Mouse (Mus musculus) left cerebral cortex, adult 18-20 months (tissue): ENCODE data around the gene Bfsp2. TPM values are rescaled to one million over a fixed set of nuclear protein-coding genes. Genes with fewer than 3 reads are reported as not detected.
A peak's percentile ranks its signal among the peaks of the same experiment; 100 is the strongest.

ENCODE experiments used
- DNase-seq, 2 experiments: peaks; one replicate each; pipeline ENCODE4 v3.0.0; 2021 to 2022; ENCODE audit warnings: low spot score in 2 of 2, mixed read lengths in 1 of 2
- long read RNA-seq, 2 experiments: library from polyadenylated mRNA; stranded (forward); transcript quantifications; one replicate each; pipeline ENCODE4 v2.0.0; 2021
- total RNA-seq, 2 experiments: library from RNA; stranded (reverse); gene quantifications; 2 replicates each; pipeline ENCODE4 v1.2.3; 2021

Gene Bfsp2
- 1 to 10 TPM; 2.9 to 3.8 TPM for total RNA-seq
- long read RNA-seq, experiment 1, transcript Bfsp2-201 (7 exons, 1,662 nt) = major isoform, 6 of 7 reads
- long read RNA-seq, experiment 1, partial matches to known transcripts = 1 of 7 reads
- long read RNA-seq, experiment 1, other reads (novel, unspliced or antisense) = 0 of 7 reads
- long read RNA-seq, experiment 2, partial matches to known transcripts = 1 of 4 reads
- long read RNA-seq, experiment 2, other reads (novel, unspliced or antisense) = 0 of 4 reads

DNA sequence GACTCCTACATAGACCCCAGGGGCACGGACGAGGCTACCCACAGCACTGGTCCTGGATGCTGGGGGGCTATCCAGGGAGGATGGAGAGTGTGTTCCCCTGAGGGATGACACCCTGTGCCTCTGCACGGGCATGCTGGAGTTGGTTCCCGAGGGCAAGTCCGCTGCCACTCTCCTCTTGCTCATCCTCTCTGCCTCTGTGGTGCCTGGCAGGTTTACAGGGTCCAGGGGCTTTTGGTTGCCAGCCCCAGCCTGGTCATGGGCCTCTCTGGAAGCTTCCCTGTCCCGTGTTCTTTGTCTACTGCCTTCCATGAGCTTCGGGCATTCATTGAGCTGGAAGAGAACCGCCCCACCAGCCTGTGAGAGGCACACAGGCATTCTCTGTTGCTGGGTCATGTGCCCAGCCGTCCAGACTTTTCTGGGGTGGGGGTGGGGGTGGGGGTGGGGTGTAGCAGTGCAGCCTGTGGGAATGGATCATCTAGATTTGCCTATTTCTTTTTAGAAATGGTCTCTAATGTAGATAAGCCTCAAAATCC, at the start of gene Bfsp2:
Bfsp2 (minus strand) TSS at position 377 of the 533 bp plus-strand sequence.
- DNase-seq = no peak

DNA sequence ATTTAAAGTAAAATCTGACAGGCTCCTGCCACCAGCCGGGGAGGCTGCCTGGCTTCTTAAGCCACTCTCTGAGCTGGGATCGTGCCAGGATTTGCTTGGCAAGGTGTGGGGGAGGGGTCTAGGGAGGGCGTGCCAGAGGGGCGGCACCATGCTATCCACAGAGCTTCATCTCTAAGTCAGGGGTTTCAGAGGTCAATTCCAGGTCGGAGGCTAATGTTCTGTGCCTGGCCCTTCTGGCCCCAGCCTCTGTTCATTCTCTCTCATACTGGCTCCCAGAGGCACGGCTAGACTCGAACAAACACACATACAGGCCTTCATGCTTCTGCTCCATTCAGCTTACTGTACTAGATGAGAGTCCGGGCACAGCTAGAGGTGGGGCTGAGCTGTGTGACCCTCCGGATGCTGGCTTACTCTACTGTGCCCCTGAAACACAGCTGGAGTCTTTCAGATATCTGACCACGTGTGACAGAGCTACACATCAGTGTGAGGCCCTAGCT, 44.9 kb upstream of the Bfsp2 start:
- DNase-seq = no peak

- no peak for DNase-seq
Measured at GRCm38 (mm10) chr9:103524600-103524999, 44.4 kb upstream of the Bfsp2 start.

DNA sequence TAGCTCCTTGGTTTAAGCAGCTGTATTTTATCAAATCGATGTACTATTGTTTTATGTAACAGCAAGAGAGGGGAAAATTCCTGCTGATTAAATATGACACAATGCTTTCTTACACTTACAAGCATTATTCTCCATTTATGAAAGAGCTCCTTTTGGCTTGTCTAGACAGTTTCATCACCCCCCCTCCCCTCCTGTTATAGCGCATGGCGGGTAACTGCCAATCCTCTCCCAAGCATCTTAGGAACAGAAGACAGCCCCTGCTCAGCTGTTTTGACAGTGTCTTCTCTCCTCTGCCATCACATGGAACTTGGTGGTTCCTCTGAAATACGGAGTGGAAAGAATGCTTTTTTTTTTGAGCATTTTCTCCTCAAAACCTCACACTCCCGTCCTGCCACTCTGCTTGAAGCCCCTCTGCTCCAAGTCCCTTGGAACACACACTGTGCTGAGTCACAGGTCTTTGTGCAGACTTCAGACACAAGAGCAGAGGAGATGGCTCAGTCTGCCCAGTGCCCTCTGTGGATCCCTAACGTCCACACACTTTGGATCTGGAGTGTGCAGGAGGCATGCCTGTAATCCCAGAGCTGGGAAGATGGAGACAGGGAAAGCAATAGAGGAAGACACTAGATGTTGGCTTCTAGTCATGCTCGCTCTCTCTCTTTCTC, 43.7 kb upstream of the Bfsp2 start:
- DNase-seq = no peak

DNA sequence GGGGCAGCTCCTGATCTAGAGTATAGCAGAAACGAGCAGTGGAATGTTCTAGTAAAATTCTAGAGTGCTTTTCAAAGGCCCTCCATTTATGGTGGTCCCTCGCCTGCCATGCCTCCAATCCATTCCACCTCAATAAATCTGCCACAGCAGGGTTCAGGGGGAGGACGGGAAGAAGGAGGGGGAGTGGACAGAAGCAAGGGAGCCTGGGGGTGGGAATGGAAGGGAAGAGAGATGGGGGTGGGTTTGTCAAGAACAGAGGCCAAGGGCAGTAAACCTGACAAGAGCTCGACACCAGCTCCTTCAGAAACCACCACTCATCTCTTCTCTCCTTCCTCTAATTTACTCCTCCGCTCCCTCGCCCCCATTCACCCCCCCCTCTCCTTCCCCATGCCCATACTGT, 42.8 kb upstream of the Bfsp2 start:
- DNase-seq = no peak

GRCm38 (mm10) chr9:103513884-103514283, 33.7 kb upstream of the Bfsp2 start:
- DNase-seq = no peak

DNA sequence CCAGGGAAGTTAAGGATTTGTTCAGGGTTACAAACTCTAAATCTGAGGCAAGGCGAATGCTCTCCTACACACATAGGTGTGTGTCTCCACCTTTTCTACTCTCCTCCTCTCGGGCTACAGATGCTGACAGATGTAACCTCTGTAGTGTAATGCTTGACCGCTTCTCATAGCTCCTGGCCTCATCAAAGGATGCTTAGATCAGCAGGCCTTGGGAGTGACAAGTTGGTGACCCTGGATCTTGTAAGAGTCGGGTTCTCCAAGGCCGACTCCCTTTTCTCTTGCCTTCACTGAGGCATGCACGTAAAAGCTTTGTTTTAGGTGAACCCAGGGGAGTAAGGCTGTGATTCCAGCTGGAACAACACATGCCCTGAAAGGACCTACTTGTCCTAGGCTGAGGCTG, 32.0 kb upstream of the Bfsp2 start:
- DNase-seq = no peak

DNA sequence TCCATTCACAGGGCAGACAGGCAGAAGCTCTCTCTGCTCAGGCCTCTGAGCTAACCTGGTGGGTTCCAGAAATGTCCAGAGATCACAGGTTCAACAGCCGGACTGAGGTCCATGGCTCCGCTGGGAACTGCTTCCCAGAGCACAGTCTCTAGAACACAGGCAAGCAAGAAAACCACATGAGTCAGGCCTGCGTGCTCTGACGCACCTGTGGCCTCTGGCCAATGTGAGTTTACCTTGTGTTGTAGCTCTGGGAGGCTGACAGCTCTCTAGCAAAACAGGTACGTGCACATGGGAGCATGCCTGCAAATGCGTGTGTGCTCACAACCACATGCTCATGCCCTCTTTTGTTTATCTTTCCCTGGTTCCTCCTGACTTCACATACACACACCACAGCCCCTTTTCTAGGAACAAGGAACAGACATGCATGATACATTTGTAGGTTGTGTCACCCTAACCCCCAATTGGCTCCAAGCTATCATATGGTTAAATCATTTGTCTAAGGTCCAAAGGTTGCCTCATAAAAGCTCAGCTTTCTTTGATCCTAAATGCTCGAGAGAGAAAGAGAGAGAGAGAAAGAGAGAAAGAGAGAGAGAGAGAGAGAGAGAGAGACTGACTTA, 26.9 kb upstream of the Bfsp2 start:
- DNase-seq = no peak

DNA sequence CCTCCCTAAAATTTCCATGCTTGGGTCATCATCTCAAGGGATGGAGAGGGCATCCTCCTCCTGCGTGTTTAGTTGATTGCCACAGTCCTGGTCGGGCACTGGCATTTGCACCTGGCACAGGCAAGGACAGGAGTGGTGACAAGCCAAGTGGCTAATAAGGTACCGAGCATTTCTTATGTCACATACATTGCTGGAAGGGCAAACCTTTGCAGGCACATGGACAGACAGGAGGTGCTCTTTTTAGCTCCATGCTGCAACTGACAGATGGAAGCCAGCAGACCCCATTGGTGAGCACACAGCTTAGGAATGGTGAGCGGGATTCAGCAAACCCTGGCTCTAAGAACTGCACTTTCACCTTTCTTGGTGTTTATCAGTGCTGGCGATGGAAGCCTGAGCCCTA, 24.8 kb upstream of the Bfsp2 start:
- no peak for DNase-seq

GRCm38 (mm10) chr9:103504646-103505045, 24.4 kb upstream of the Bfsp2 start:
- DNase-seq = no peak

DNA sequence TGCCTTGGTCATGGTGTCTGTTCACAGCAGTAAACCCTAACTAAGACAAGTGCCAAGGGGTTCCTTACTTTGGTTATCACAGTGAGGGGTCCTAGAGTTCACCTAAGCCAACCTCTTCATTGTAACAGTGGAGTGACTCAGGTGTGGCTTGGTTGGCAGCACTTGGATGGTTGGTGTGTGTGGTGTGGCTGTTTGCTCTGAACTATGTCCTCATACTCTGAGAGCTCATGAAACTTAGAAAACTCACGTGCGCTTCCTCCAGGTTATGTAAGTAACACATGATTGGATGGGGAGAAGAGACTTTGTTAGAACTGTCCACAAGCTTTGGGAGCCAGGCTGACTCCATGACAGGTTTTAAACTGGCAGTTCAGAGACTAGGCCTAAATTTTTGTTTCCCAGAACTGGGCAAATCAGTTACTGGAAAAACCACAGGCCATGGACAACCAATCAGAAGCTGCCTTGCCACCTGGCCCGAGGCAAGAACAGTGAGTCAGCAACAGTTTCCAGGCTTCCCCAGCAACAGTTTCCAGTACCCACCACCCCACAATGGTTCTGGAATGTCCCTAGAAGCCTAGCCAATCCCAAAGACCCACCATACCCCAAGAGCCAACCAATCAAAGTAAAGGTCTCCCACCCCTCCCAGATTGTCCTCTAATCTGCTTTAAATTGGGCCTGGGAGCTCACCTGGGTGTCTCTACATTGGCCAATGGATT, 23.5 kb upstream of the Bfsp2 start:
- no peak for DNase-seq

- DNase-seq = no peak
Measured at GRCm38 (mm10) chr9:103502655-103503054, 22.4 kb upstream of the Bfsp2 start.

DNA sequence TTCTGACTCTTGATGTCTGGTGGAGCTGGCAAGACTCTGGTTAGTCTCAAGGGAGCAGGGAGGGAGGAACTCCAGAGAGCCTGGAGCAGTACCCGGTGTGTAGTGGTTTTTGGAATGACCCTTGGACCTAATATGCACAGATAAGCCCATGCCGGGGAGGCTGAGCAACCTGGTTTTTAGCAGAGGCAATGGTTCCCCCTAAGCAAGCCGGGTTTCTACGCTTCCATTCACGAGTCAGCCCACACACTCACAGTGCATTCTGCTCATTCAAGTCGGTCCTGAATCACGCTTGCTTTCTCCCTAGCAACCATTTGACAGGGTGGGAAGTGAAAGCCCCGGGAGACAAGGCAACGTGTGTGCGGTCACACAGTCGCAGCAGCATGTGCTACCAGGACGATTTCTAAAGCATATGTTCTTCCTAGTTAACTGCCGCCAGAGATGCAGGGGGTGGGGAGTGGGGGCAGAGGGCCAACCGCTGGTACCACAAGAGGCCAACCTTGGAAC, 21.7 kb upstream of the Bfsp2 start:
- peak; percentile 65 to 77 for DNase-seq

DNA sequence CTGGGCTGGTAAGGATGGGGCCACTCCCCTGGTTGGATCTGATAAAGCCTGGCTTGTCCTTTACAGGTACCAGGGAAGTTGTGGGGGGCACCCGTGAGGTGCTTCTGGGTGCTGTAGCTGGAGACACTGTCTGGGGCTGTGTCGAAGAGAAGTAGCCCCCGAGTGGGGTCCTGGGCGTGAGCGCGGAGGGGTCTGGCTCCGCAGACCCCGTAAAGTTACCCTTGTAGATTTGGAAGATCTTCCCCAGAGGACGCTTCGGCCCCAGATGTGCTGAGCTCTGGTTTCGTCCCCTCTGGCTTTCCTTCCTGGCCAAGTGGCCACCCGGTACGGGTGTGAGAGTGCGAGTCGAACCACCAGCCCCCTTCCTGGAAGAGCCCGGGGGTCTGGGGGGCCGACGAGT, 19.1 kb upstream of the Bfsp2 start:
- no peak for DNase-seq

DNA sequence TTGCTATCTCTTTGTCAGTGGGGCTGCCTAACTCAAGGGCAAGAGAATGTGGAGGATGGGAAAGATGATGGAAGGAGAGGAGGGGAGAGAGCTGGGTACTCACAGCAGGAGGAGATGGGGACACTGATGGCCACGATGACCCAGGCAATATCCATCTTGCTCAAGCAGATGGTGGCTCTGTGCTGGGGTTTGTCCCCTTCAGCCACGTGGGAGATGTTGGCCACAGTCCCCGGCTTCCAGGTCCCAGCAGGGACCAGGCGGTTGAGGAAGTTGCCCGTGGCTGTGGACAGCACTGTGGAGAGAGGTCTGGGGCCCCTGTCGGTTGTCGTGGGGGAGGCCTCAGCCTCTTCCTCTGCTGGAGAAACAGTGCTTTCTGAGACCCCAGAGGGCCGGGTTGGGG, 18.5 kb upstream of the Bfsp2 start:
- DNase-seq = no peak

- no peak for DNase-seq
Measured at GRCm38 (mm10) chr9:103495391-103495790, 15.2 kb upstream of the Bfsp2 start.

- DNase-seq = peak; percentile 82 to 84
Measured at GRCm38 (mm10) chr9:103494346-103495020, 14.3 kb upstream of the Bfsp2 start.

DNA sequence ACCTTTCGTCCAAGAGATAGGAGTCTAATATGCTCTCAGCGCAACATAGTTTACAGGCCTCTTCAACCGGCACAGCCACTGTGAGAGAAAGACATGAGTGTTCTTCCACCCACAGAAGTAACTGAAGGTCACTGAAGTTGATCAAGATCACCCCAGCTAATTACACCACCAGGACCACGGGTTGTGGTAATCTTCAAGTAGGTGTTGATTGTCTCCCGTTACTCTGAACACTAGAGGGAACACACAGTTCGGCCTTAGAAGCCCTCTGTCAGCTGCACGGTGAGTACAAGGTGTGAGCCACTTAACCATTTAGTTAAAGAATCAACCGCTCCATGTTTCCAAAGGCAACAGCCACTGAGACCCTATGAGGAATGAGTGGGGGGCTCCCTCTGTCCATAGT, 11.8 kb upstream of the Bfsp2 start:
- no peak for DNase-seq

GRCm38 (mm10) chr9:103490439-103490838, 10.2 kb upstream of the Bfsp2 start:
- DNase-seq = peak; percentile 75 to 84

GRCm38 (mm10) chr9:103489883-103490282, 9.7 kb upstream of the Bfsp2 start:
- no peak for DNase-seq

- DNase-seq = no peak
Measured at GRCm38 (mm10) chr9:103489096-103489495, 8.9 kb upstream of the Bfsp2 start.
